Mouse (Mus musculus) layer of hippocampus, adult 2 months (tissue): ENCODE measurements around the gene Eif3l. TPM values are rescaled to one million over a fixed set of nuclear protein-coding genes. Genes with fewer than 3 reads are reported as not detected.

Experiments
- DNase-seq, 2 experiments: peaks; one replicate each; pipeline ENCODE4 v3.0.0; 2022; ENCODE audit warnings: low spot score in 2 of 2
- H3K27ac ChIP-seq: fragments of 200-600 bp; 2 replicates; pipeline ENCODE4 v1.8.1; 2022
- H3K4me3 ChIP-seq: fragments of 200-600 bp; 2 replicates; pipeline ENCODE4 v1.8.1; 2022; ENCODE audit warnings: mild to moderate bottlenecking
- CTCF ChIP-seq: fragments of 200-600 bp; conservative IDR thresholded peaks from 2 replicates; pipeline ENCODE4 v1.8.1; 2022; ENCODE audit warnings: antibody characterized with exemption, mild to moderate bottlenecking, moderate library complexity
- total RNA-seq, 2 experiments: library from RNA; stranded (reverse); gene quantifications; 2 replicates each; pipeline ENCODE4 v1.2.3; 2021

Gene Eif3l
- total RNA-seq, 2 experiments from 2014 or later: 68.9 to 69.5 TPM

- H3K27ac ChIP-seq: no peak overlapping the region
- TF ChIP-seq CTCF: peak; percentile 96
- peak in 1 of 2 experiments; percentile 77 for DNase-seq
- H3K4me3 ChIP-seq: no peak overlapping the region
Measured at GRCm38 (mm10) chr15:79037913-79038328, 37.1 kb upstream of the Eif3l start.

- Histone ChIP-seq H3K27ac (no peak overlapping the region), H3K4me3 (no peak overlapping the region)
- TF ChIP-seq CTCF: no peak
- no peak for DNase-seq
Measured at GRCm38 (mm10) chr15:79038331-79038730, 36.6 kb upstream of the Eif3l start.

GRCm38 (mm10) chr15:79038853-79039252, 36.1 kb upstream of the Eif3l start:
- TF ChIP-seq CTCF: peak; percentile 84
- Histone ChIP-seq H3K4me3 (no peak overlapping the region), H3K27ac (no peak overlapping the region)
- DNase-seq: peak; percentile 60 to 62

GRCm38 (mm10) chr15:79040501-79041416, 34.2 kb upstream of the Eif3l start:
- no peak for TF ChIP-seq CTCF
- no peak for DNase-seq
- Histone ChIP-seq H3K4me3 (no peak overlapping the region), H3K27ac (no peak overlapping the region)

GRCm38 (mm10) chr15:79041585-79041984, 33.4 kb upstream of the Eif3l start, which contains the start of gene Galr3:
Galr3 (plus strand) TSS chr15:79041885.
- peak within 1 kb of the TSS; percentile 88 for H3K27ac ChIP-seq
- peak within 1 kb of the TSS; percentile 59 for H3K4me3 ChIP-seq
- TF ChIP-seq CTCF: no peak
- no peak for DNase-seq

- DNase-seq: no peak
- 0 out of 2 replicates have a peak, but pooled peaks have one; percentile 9 for TF ChIP-seq CTCF
- peak overlapping the region; percentile 59 for H3K4me3 ChIP-seq
- peak overlapping the region; percentile 88 for H3K27ac ChIP-seq
Measured at GRCm38 (mm10) chr15:79042721-79043491, 32.1 kb upstream of the Eif3l start.

GRCm38 (mm10) chr15:79044837-79045236, 30.1 kb upstream of the Eif3l start:
- no peak overlapping the region for H3K27ac ChIP-seq
- no peak for DNase-seq
- TF ChIP-seq CTCF: no peak
- H3K4me3 ChIP-seq: no peak overlapping the region

- no peak overlapping the region for H3K4me3 ChIP-seq
- no peak for DNase-seq
- no peak overlapping the region for H3K27ac ChIP-seq
- no peak for TF ChIP-seq CTCF
Measured at GRCm38 (mm10) chr15:79048186-79048585, 26.8 kb upstream of the Eif3l start.

- no peak for TF ChIP-seq CTCF
- DNase-seq: no peak
- no peak overlapping the region for H3K4me3 ChIP-seq
- peak overlapping the region; percentile 71 for H3K27ac ChIP-seq
Measured at GRCm38 (mm10) chr15:79050160-79050845, 24.7 kb upstream of the Eif3l start.

- DNase-seq: no peak
- peak overlapping the region; percentile 71 for H3K27ac ChIP-seq
- no peak for TF ChIP-seq CTCF
Measured at GRCm38 (mm10) chr15:79050964-79051363, 24.0 kb upstream of the Eif3l start.

GRCm38 (mm10) chr15:79051461-79052360, 23.3 kb upstream of the Eif3l start:
- Histone ChIP-seq H3K27ac (peak overlapping the region; percentile 71), H3K4me3 (no peak overlapping the region)
- no peak for DNase-seq
- no peak for TF ChIP-seq CTCF

More at GRCm38 (mm10) chr15:79050964-79051363, 24.0 kb upstream of the Eif3l start:
- no peak overlapping the region for H3K4me3 ChIP-seq

- H3K27ac ChIP-seq: peak overlapping the region; percentile 71
- no peak for TF ChIP-seq CTCF
- DNase-seq: no peak
- no peak overlapping the region for H3K4me3 ChIP-seq
Measured at GRCm38 (mm10) chr15:79052366-79052765, 22.6 kb upstream of the Eif3l start.
